Mouse (Mus musculus) small intestine, adult 2 months (tissue): ENCODE results near the gene Smtnl2. TPM values are rescaled to one million over a fixed set of nuclear protein-coding genes. Genes with fewer than 3 reads are reported as not detected.
"Not testable (repeated sequence)": the region's sequence is repeated elsewhere in the genome, so short reads cannot be mapped to it uniquely, and the experiment has no call there.

ENCODE experiments used
- H3K27ac ChIP-seq: fragments of 200-500 bp; 2 replicates; pipeline ENCODE4 v1.5.1; 2012; ENCODE audit warnings: low read depth, low read length, control low read depth, inconsistent platforms; ENCODE audit not compliant: insufficient read depth
- H3K27me3 ChIP-seq: fragments of 200-500 bp; 2 replicates; pipeline ENCODE4 v1.6.1; 2012; ENCODE audit warnings: mild to moderate bottlenecking, moderate library complexity, low read length, inconsistent platforms; ENCODE audit not compliant: control insufficient read depth, insufficient read depth
- H3K36me3 ChIP-seq: fragments of 200-500 bp; 2 replicates; pipeline ENCODE4 v1.6.1; 2012; ENCODE audit warnings: mild to moderate bottlenecking, low read length, control low read depth, inconsistent platforms; ENCODE audit not compliant: control insufficient read depth, insufficient read depth
- H3K4me1 ChIP-seq: fragments of 200-500 bp; 2 replicates; pipeline ENCODE4 v1.6.1; 2012; ENCODE audit warnings: low read length, inconsistent platforms, mixed read lengths; ENCODE audit not compliant: control insufficient read depth, insufficient read depth, insufficient read length
- H3K4me3 ChIP-seq: fragments of 200-500 bp; 2 replicates; pipeline ENCODE4 v1.5.1; 2012; ENCODE audit warnings: low read depth, mild to moderate bottlenecking, control low read depth, inconsistent platforms, low read length, moderate library complexity
- CTCF ChIP-seq: fragments of 200-500 bp; IDR thresholded peaks from 2 replicates; pipeline ENCODE4 v1.5.1; 2012; ENCODE audit warnings: low read depth, mild to moderate bottlenecking, control low read depth, inconsistent platforms, low read length, moderate library complexity, mixed read lengths; ENCODE audit not compliant: insufficient replicate concordance, insufficient read length; ENCODE audit errors: extremely low read depth
- POLR2A ChIP-seq: fragments of 200-500 bp; IDR thresholded peaks from 2 replicates; pipeline ENCODE4 v1.6.1; 2012; ENCODE audit warnings: low read depth, mild to moderate bottlenecking, control low read depth, inconsistent platforms, low read length, moderate library complexity
- WGBS: fragments of 180-500 bp; shearing (Covaris S2); methylation state at CpG from one replicate; pipeline ENCODE4 v1.1.7; 2018; 5-methylcytosine and 5-hydroxymethylcytosine counted together
- polyA plus RNA-seq: library from polyadenylated mRNA; depleted of rRNA; stranded (reverse); fragments of >200 nt; gene quantifications from 2 replicates; pipeline ENCODE4 v1.2.3, GENCODE M21; 2012; rRNA removed

Smtnl2 gene
- polyA plus RNA-seq, 1 experiment = 2.9 TPM

DNA sequence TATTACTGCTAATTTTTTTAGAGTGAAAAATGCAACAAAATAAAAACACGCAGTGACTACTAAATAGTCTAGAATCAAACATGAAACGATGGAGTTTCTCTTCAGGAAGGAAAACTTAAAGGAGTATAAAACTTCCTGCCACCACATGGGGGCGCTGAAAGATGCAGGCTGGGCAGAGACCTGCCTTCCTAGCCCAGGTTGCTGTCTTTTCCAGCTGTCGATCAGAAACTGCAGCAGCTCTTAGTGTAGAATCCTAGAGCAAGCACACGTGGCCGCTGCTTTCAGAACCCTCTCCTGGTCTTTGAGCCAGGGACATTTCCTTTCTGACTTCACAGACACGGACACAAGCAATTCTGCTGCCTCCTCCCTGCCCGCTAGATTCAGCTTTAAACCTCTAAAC, 67.6 kb downstream of the Smtnl2 start:
- Histone ChIP-seq H3K4me1 (no peaks in the 10 kb centered on the region), H3K36me3 (no peaks in the 10 kb centered on the region), H3K27ac (no peak overlapping the region), H3K27me3 (no peaks in the 10 kb centered on the region), H3K4me3 (no peak overlapping the region)
- TF ChIP-seq POLR2A = no peak
- TF ChIP-seq CTCF = peak; percentile 62; the same call in 1 of the 2 replicates
- 31% methylated on average over 8 of the region's 8 CpGs for WGBS

DNA sequence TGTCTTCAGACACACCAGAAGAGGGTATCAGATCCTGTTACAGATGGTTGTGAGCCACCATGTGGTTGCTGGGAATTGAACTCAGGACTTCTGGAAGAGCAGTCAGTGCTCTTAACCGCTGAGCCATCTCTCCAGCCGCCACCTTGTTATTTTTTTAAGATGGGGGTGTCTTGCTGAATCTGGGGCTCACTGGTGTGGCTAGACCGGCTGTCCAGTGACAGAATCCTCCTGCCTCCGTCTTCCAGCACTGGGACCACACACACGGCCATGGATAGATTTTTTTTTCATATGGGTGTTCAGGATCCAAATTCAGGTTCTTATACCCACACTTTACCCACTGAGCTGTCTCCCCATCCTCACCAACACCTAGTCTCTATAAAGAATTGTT, 68.3 kb downstream of the Smtnl2 start:
- H3K27me3 ChIP-seq, H3K4me1 ChIP-seq, H3K4me3 ChIP-seq, H3K27ac ChIP-seq, H3K36me3 ChIP-seq: not testable (repeated sequence)
- 91% methylated on average over 5 of the region's 5 CpGs for WGBS

DNA sequence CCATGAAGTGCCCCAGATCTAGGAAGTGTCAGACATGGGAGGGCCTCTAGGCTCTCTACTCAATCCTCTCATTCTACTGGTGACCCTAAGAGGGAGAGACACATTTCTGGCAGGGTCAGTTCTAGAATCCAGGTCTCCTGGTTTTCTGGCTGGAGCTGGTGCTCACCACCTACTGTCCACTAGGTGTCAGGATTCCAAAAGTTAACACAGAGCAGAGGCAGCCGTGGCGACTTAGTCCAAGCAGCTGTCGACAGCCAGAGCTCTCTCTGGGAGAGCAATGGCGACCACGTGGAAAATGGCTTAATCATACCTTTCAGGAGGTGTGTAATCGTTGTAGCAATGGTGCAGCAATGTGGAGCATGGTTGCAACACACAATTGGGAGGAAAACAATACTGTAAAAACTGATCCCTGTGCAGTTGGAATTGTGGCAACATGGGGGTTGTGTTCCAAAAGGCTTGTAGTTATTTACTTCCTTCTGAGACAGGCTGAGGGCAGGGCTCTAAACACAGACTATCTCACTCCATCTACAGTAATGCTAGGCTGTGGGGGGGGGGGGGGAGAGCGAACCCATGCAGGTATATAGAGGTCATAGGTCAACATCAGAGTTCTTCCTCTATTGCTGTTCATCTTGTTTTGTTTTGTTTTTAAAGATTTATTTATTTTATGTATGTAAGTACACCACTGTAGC, 68.8 kb downstream of the Smtnl2 start:
- no peaks in the 10 kb centered on the region for H3K36me3 ChIP-seq
- no peaks in the 10 kb centered on the region for H3K27me3 ChIP-seq
- 7% methylated on average over 7 of the region's 7 CpGs for WGBS
- H3K4me3 ChIP-seq = no peak overlapping the region
- no peaks in the 10 kb centered on the region for H3K4me1 ChIP-seq
- TF ChIP-seq CTCF = peak; percentile 77; the same call in 1 of the 2 replicates
- no peak for TF ChIP-seq POLR2A
- H3K27ac ChIP-seq = no peak overlapping the region

DNA sequence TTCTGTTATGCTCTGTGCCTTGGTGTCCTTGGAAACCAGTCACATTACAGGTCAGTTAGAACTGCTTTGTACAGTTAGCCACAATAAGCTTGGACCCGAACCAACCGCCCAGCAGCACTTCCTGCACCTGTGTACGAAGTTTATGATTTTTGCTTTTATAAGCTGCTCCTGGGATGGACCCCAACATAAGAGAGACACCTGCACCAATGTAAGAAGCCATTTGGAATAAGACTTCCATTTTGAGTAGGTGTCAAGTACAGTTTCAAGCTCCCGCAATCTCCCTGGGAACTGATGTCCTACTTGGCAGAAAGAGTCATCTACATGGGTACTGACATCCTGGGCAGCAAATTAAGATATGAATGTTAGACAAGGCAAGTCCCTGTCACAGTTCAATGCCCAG, 71.8 kb downstream of the Smtnl2 start:
- Histone ChIP-seq H3K4me1 (no peaks in the 10 kb centered on the region; the same call in 1 of the 2 replicates), H3K27ac (no peak overlapping the region), H3K4me3 (no peak overlapping the region), H3K36me3 (no peaks in the 10 kb centered on the region), H3K27me3 (no peaks in the 10 kb centered on the region)
- WGBS = 54% methylated on average over 4 of the region's 4 CpGs
- TF ChIP-seq POLR2A = no peak
- TF ChIP-seq CTCF = no peak

Other genes with a start within 250 kb of the Smtnl2 start
- gene Gm43951, start 204.9 kb downstream of the Smtnl2 start, polyA plus RNA-seq = 0.19 TPM in 1 of 2 replicates, not detected in the other
- 1.3 and 2.5 TPM in 2 replicates for gene 4933427D14Rik, start 204.3 kb downstream of the Smtnl2 start, polyA plus RNA-seq
- gene Txndc17, start 204.2 kb downstream of the Smtnl2 start, polyA plus RNA-seq = 40.3 and 86.5 TPM in 2 replicates
- 2.4 and 3.7 TPM in 2 replicates for gene Med31, start 196.1 kb downstream of the Smtnl2 start, polyA plus RNA-seq
- not detected in 2 replicates for gene Slc13a5, start 144.5 kb downstream of the Smtnl2 start, polyA plus RNA-seq
- gene Xaf1, start 110.1 kb downstream of the Smtnl2 start, polyA plus RNA-seq = 7.6 and 28.3 TPM in 2 replicates
- not detected in 2 replicates for gene Fbxo39, start 97.3 kb downstream of the Smtnl2 start, polyA plus RNA-seq
- not detected in 2 replicates for gene Tekt1, start 49.3 kb downstream of the Smtnl2 start, polyA plus RNA-seq
- 20.2 and 60.1 TPM in 2 replicates for gene Ggt6, start 23.8 kb upstream of the Smtnl2 start, polyA plus RNA-seq
- gene Mybbp1a, start 29.6 kb upstream of the Smtnl2 start, polyA plus RNA-seq = 17.6 and 25.0 TPM in 2 replicates
- gene Spns2, start 78.2 kb upstream of the Smtnl2 start, polyA plus RNA-seq = 65.9 and 77.7 TPM in 2 replicates
- gene Spns3, start 138.8 kb upstream of the Smtnl2 start, polyA plus RNA-seq = 2.2 and 8.5 TPM in 2 replicates
- gene Ube2g1, start 195.6 kb upstream of the Smtnl2 start, polyA plus RNA-seq = 5.9 and 8.9 TPM in 2 replicates